Mouse (Mus musculus) lung, postnatal 0 days (tissue): ENCODE measurements at regions not wholly inside any gene's neighbourhood (a gene's known extent, or its start where the extent isn't known, plus 50 kb on each side); places are given as distances from the start of the nearest gene placed in this dataset.

Experiments used
- ATAC-seq: fragments of 200-750 bp; cut with Nextera tagmentation; 2 replicates; pipeline ENCODE4 v1.8.0; 2017; ENCODE audit warnings: moderate library complexity
- DNase-seq: peaks from one replicate; pipeline ENCODE4 v3.0.0-alpha.2; 2016; ENCODE audit warnings: low spot score
- H3K27ac ChIP-seq: fragments of 300-500 bp; sonication (generic); 2 replicates; pipeline ENCODE4 v1.5.1; 2014; ENCODE audit warnings: antibody characterized with exemption, mild to moderate bottlenecking, low read length, mixed read lengths
- H3K27me3 ChIP-seq: fragments of 300-500 bp; sonication (generic); replicated peaks from 2 replicates; pipeline ENCODE4 v1.6.1; 2014; ENCODE audit warnings: low read length, mixed read lengths; ENCODE audit not compliant: insufficient read depth
- H3K36me3 ChIP-seq: fragments of 300-500 bp; sonication (generic); 2 replicates; pipeline ENCODE4 v1.6.1; 2014; ENCODE audit warnings: low read length, mixed read lengths; ENCODE audit not compliant: insufficient read depth
- H3K4me1 ChIP-seq: fragments of 300-500 bp; sonication (generic); 2 replicates; pipeline ENCODE4 v1.6.1; 2014; ENCODE audit warnings: antibody characterized with exemption, low read depth, low read length, mixed read lengths; ENCODE audit not compliant: insufficient read depth
- H3K4me2 ChIP-seq: fragments of 300-500 bp; sonication (generic); replicated peaks from 2 replicates; pipeline ENCODE4 v1.6.1; 2014; ENCODE audit warnings: low read depth, mild to moderate bottlenecking, low read length, moderate library complexity, mixed read lengths
- H3K4me3 ChIP-seq: fragments of 300-500 bp; sonication (generic); 2 replicates; pipeline ENCODE4 v1.5.1; 2014; ENCODE audit warnings: low read depth, low read length
- H3K9ac ChIP-seq: fragments of 300-500 bp; sonication (generic); replicated peaks from 2 replicates; pipeline ENCODE4 v1.6.1; 2014; ENCODE audit warnings: low read depth, mild to moderate bottlenecking
- H3K9me3 ChIP-seq: fragments of 300-500 bp; sonication (generic); 2 replicates; pipeline ENCODE4 v1.6.1; 2016; ENCODE audit warnings: low read length, mixed read lengths
- CTCF ChIP-seq: IDR thresholded peaks from 2 replicates; pipeline ENCODE4 v1.5.1; 2016; ENCODE audit warnings: antibody characterized with exemption, mild to moderate bottlenecking
- EP300 ChIP-seq: IDR thresholded peaks from 2 replicates; pipeline ENCODE4 v1.6.1; 2016; ENCODE audit warnings: antibody characterized with exemption, mild to moderate bottlenecking, control low read depth
- WGBS: fragments of 180-500 bp; shearing (Covaris S2); extraction: QIAGEN DNeasy Blood & Tissue Kit; methylation state at CpG from one replicate; pipeline ENCODE4 v1.1.7; 2014; 5-methylcytosine and 5-hydroxymethylcytosine counted together

- Histone ChIP-seq H3K4me1 (no peaks in the 10 kb centered on the region), H3K27ac (no peak overlapping the region), H3K9me3 (no peaks in the 10 kb centered on the region), H3K27me3 (no peaks in the 10 kb centered on the region), H3K36me3 (no peaks in the 10 kb centered on the region), H3K4me2 (no peak overlapping the region), H3K4me3 (no peak overlapping the region), H3K9ac (no peak overlapping the region)
- ATAC-seq (no peak), DNase-seq (no peak)
- WGBS: 87% methylated on average over 3 of the region's 3 CpGs
- TF ChIP-seq CTCF: no peak
- TF ChIP-seq EP300: no peak
Observed at GRCm38 (mm10) chr9:61550326-61550725, 178.2 kb downstream of the Tle3 start.

- Histone ChIP-seq H3K4me1 (no peaks in the 10 kb centered on the region), H3K27ac (no peak overlapping the region), H3K4me2 (no peak overlapping the region), H3K9ac (no peak overlapping the region), H3K9me3 (no peaks in the 10 kb centered on the region), H3K27me3 (no peaks in the 10 kb centered on the region), H3K4me3 (no peak overlapping the region), H3K36me3 (no peaks in the 10 kb centered on the region)
- no peak for TF ChIP-seq EP300
- no peak for TF ChIP-seq CTCF
- WGBS: 47% methylated on average over 5 of the region's 5 CpGs
- DNase-seq (no peak), ATAC-seq (no peak)
Observed at GRCm38 (mm10) chr9:61549692-61550241, 177.6 kb downstream of the Tle3 start.

- ATAC-seq: no peak
- TF ChIP-seq EP300 (no peak), CTCF (no peak)
- no peak overlapping the region for H3K9ac ChIP-seq
Observed at GRCm38 (mm10) chr9:61537316-61538189, 165.4 kb downstream of the Tle3 start.

GRCm38 (mm10) chr9:61533237-61533636 is 161.1 kb downstream of the Tle3 start:
- Histone ChIP-seq H3K4me3 (no peak overlapping the region), H3K4me1 (no peaks in the 10 kb centered on the region), H3K9ac (no peak overlapping the region), H3K27me3 (no peaks in the 10 kb centered on the region), H3K36me3 (no peaks in the 10 kb centered on the region), H3K4me2 (no peak overlapping the region), H3K9me3 (no peaks in the 10 kb centered on the region), H3K27ac (no peak overlapping the region)
- no peak for DNase-seq
- WGBS: 61% methylated on average over 9 of the region's 9 CpGs
- ATAC-seq: no peak
- TF ChIP-seq CTCF (no peak), EP300 (no peak)

More at GRCm38 (mm10) chr9:61537316-61538189, 165.4 kb downstream of the Tle3 start:
- H3K4me3 ChIP-seq: no peak overlapping the region
- DNase-seq: no peak
- no peaks in the 10 kb centered on the region for H3K36me3 ChIP-seq
- no peaks in the 10 kb centered on the region for H3K27me3 ChIP-seq
- no peaks in the 10 kb centered on the region for H3K9me3 ChIP-seq
- H3K4me1 ChIP-seq: no peaks in the 10 kb centered on the region
- no peak overlapping the region for H3K27ac ChIP-seq
- H3K4me2 ChIP-seq: no peak overlapping the region
- 17% methylated on average over 17 of the region's 22 CpGs for WGBS

GRCm38 (mm10) chr9:61530263-61531045 is 158.3 kb downstream of the Tle3 start:
- no peaks in the 10 kb centered on the region for H3K9me3 ChIP-seq
- H3K4me1 ChIP-seq: no peaks in the 10 kb centered on the region
- no peak overlapping the region for H3K4me3 ChIP-seq
- H3K27ac ChIP-seq: no peak overlapping the region
- no peak overlapping the region for H3K4me2 ChIP-seq
- H3K9ac ChIP-seq: no peak overlapping the region
- WGBS: 69% methylated on average over 4 of the region's 4 CpGs
- TF ChIP-seq EP300: no peak
- no peak for TF ChIP-seq CTCF
- DNase-seq (no peak), ATAC-seq (no peak)
- H3K36me3 ChIP-seq: no peaks in the 10 kb centered on the region
- no peaks in the 10 kb centered on the region for H3K27me3 ChIP-seq

GRCm38 (mm10) chr9:61528286-61528865 is 156.2 kb downstream of the Tle3 start:
- DNase-seq: no peak
- Histone ChIP-seq H3K27ac (no peak overlapping the region), H3K36me3 (no peaks in the 10 kb centered on the region), H3K4me1 (no peaks in the 10 kb centered on the region), H3K27me3 (no peaks in the 10 kb centered on the region), H3K4me3 (no peak overlapping the region), H3K4me2 (no peak overlapping the region), H3K9ac (no peak overlapping the region), H3K9me3 (no peaks in the 10 kb centered on the region)
- no peak for TF ChIP-seq EP300
- no peak for TF ChIP-seq CTCF
- ATAC-seq: no peak
- WGBS: 73% methylated on average over 12 of the region's 12 CpGs
